Mouse (Mus musculus) gastrocnemius, postnatal 25 days (tissue): ENCODE results near the gene Ndufa3. TPM values are rescaled to one million over a fixed set of nuclear protein-coding genes. Genes with fewer than 3 reads are reported as not detected.

Source experiments
- DNase-seq: peaks from one replicate; pipeline ENCODE4 v3.0.0; 2022
- total RNA-seq, 2 experiments: library from RNA; stranded (reverse); gene quantifications; 1 replicate in 1 of 2; 2 replicates in 1 of 2; pipeline ENCODE4 v1.2.3; 2021

Gene Ndufa3
- total RNA-seq, 2 experiments from 2014 or later, result 951 to 953 TPM

- DNase-seq, result peak; percentile 23
These were observed 8.1 kb upstream of the Ndufa3 start for GRCm38 (mm10) chr7:3609082-3609481.

GRCm38 (mm10) chr7:3610437-3610836, 6.7 kb upstream of the Ndufa3 start:
- no peak for DNase-seq

GRCm38 (mm10) chr7:3611006-3611405, 6.2 kb upstream of the Ndufa3 start:
- no peak for DNase-seq

- DNase-seq, result no peak
These were observed 3.2 kb upstream of the Ndufa3 start for GRCm38 (mm10) chr7:3614021-3614420.

- DNase-seq, result no peak
These were observed 1.1 kb upstream of the Ndufa3 start, which contains the start of gene Oscar for GRCm38 (mm10) chr7:3616057-3616388. Oscar (minus strand) TSS chr7:3616157.

GRCm38 (mm10) chr7:3616389-3617241, 558 bp upstream of the Ndufa3 start:
- DNase-seq, result no peak

GRCm38 (mm10) chr7:3629030-3629429, 11.9 kb downstream of the Ndufa3 start:
- no peak for DNase-seq

GRCm38 (mm10) chr7:3629543-3630477, 12.6 kb downstream of the Ndufa3 start, which contains the start of the genes Tfpt and Prpf31:
Tfpt (minus strand) TSS chr7:3629929.
Prpf31 (plus strand) TSS chr7:3629985.
- peak; percentile 91 for DNase-seq

- DNase-seq, result no peak
These were observed 13.3 kb downstream of the Ndufa3 start for GRCm38 (mm10) chr7:3630478-3630815.

- DNase-seq, result no peak
These were observed 26.2 kb downstream of the Ndufa3 start for GRCm38 (mm10) chr7:3643412-3643811.

- DNase-seq, result no peak
These were observed 26.7 kb downstream of the Ndufa3 start for GRCm38 (mm10) chr7:3643843-3644242.

GRCm38 (mm10) chr7:3644348-3644671, 27.1 kb downstream of the Ndufa3 start:
- no peak for DNase-seq

- peak; percentile 100 for DNase-seq
These were observed 27.7 kb downstream of the Ndufa3 start, which contains the start of gene Cnot3 for GRCm38 (mm10) chr7:3644672-3645487. Cnot3 (plus strand) TSS chr7:3645268.

GRCm38 (mm10) chr7:3645488-3646025, 28.4 kb downstream of the Ndufa3 start:
- DNase-seq, result no peak

GRCm38 (mm10) chr7:3646188-3646587, 29.0 kb downstream of the Ndufa3 start:
- DNase-seq, result no peak

- DNase-seq, result no peak
These were observed 29.5 kb downstream of the Ndufa3 start for GRCm38 (mm10) chr7:3646641-3647040.

- no peak for DNase-seq
These were observed 39.8 kb downstream of the Ndufa3 start for GRCm38 (mm10) chr7:3656966-3657365.

GRCm38 (mm10) chr7:3658578-3658977, 41.4 kb downstream of the Ndufa3 start:
- no peak for DNase-seq

- DNase-seq, result no peak
These were observed 47.5 kb downstream of the Ndufa3 start for GRCm38 (mm10) chr7:3664524-3665214.

- peak; percentile 97 for DNase-seq
These were observed 48.3 kb downstream of the Ndufa3 start, which contains the start of gene Leng1 for GRCm38 (mm10) chr7:3665215-3666114. Leng1 (minus strand) TSS chr7:3665840.
